Mouse (Mus musculus) forebrain, postnatal 0 days (tissue): ENCODE measurements at regions not wholly inside any gene's neighbourhood (a gene's known extent, or its start where the extent isn't known, plus 50 kb on each side); places are given as distances from the start of the nearest gene placed in this dataset.

Experiments used
- ATAC-seq: fragments of 200-750 bp; cut with Nextera tagmentation; 2 replicates; pipeline ENCODE4 v1.8.0; 2017; ENCODE audit warnings: mild to moderate bottlenecking, moderate library complexity
- DNase-seq: peaks from one replicate; pipeline ENCODE4 v3.0.0-alpha.2; 2015
- H3K27ac ChIP-seq: fragments of 300-500 bp; sonication (generic); 2 replicates; pipeline ENCODE4 v1.5.1; 2014; ENCODE audit warnings: low read depth, mild to moderate bottlenecking, antibody characterized with exemption, low read length, moderate library complexity, mixed read lengths
- H3K27me3 ChIP-seq: fragments of 300-500 bp; sonication (generic); 2 replicates; pipeline ENCODE4 v1.6.1; 2014; ENCODE audit warnings: mild to moderate bottlenecking, low read length, mixed read lengths; ENCODE audit not compliant: insufficient read depth
- H3K36me3 ChIP-seq: fragments of 300-500 bp; sonication (generic); 2 replicates; pipeline ENCODE4 v1.6.1; 2014; ENCODE audit warnings: mild to moderate bottlenecking, moderate library complexity; ENCODE audit not compliant: insufficient read depth
- H3K4me1 ChIP-seq: fragments of 300-500 bp; sonication (generic); 2 replicates; pipeline ENCODE4 v1.6.1; 2014; ENCODE audit warnings: antibody characterized with exemption; ENCODE audit not compliant: insufficient read depth
- H3K4me2 ChIP-seq: fragments of 300-500 bp; sonication (generic); 2 replicates; pipeline ENCODE4 v1.6.1; 2014; ENCODE audit warnings: low read depth, mild to moderate bottlenecking, moderate library complexity
- H3K4me3 ChIP-seq: fragments of 300-500 bp; sonication (generic); 2 replicates; pipeline ENCODE4 v1.5.1; 2014; ENCODE audit warnings: low read depth, low read length, mixed read lengths
- H3K9ac ChIP-seq: fragments of 300-500 bp; sonication (generic); 2 replicates; pipeline ENCODE4 v1.6.1; 2014; ENCODE audit warnings: mild to moderate bottlenecking
- H3K9me3 ChIP-seq: fragments of 300-500 bp; sonication (generic); 2 replicates; pipeline ENCODE4 v1.6.1; 2016; ENCODE audit warnings: low read length
- CTCF ChIP-seq: sonication (generic); IDR thresholded peaks from 2 replicates; pipeline ENCODE4 v1.5.1; 2016; ENCODE audit warnings: antibody characterized with exemption, control low read depth, low read depth
- WGBS: fragments of 180-500 bp; shearing (Covaris S2); extraction: QIAGEN DNeasy Blood & Tissue Kit; methylation state at CpG from one replicate; pipeline ENCODE4 v1.1.7; 2014; 5-methylcytosine and 5-hydroxymethylcytosine counted together

DNA sequence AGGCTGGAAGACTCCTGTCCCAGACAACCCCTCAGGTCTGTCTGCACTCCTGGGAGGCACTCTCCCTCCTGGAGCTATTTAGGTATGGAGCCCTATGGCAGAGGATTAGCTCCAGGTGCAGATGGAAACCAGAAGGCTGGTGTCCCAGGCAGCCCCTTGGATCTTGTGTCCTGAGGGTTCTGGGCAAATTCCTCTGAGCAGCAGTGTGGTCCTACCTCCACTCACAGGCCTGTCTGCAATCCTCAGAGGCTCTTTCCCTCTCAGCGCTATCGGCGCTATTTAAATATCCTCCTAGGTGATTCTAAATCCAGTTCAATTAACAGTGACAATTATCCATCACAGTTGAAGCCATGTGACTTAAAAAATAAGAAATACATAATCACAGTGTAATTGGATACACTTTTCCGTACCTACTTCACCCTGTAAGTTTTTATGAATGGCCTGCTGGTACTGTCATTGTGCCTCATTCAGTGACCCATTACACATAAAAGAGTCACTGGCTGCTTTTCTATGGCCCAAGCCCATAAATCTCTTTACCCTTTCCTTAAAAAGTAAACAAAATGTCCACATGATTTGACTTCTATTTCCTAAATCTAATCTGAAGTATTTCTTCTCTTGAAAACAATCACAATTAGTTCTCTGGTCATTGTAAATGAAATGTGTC, 413.3 kb downstream of the Phf3 start:
- H3K4me3 ChIP-seq: no peak overlapping the region
- H3K27me3 ChIP-seq: no peaks in the 10 kb centered on the region
- H3K4me1 ChIP-seq: no peaks in the 10 kb centered on the region
- H3K9me3 ChIP-seq: no peaks in the 10 kb centered on the region
- 90% methylated on average over 4 of the region's 4 CpGs for WGBS
- H3K36me3 ChIP-seq: no peaks in the 10 kb centered on the region
- DNase-seq: no peak
- no peak for ATAC-seq
- H3K27ac ChIP-seq: no peak overlapping the region
- no peak for TF ChIP-seq CTCF
- H3K4me2 ChIP-seq: no peak overlapping the region
- no peak overlapping the region for H3K9ac ChIP-seq

DNA sequence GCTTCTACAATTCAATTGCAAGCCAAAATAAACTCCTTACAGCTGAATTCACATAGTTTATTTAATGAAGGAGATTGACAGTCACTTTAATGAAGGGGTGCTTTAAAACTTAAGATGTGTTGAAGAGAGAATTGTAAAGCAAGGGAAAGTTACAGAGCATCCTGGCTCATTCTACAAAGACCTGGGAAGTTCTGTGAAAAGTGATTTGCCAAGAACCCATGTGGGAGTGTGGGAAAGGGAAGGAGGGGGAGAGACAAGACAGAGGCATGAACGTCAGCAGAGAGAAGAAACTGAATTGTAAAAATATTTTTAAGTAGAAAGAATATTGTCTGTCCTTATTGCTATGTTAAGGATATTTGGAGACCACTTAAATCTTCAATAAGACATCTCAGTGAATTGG, 435.8 kb downstream of the Phf3 start:
- Histone ChIP-seq H3K9me3 (no peaks in the 10 kb centered on the region), H3K4me1 (no peaks in the 10 kb centered on the region), H3K4me3 (no peak overlapping the region), H3K27me3 (no peaks in the 10 kb centered on the region), H3K4me2 (no peak overlapping the region), H3K36me3 (no peaks in the 10 kb centered on the region), H3K9ac (no peak overlapping the region), H3K27ac (no peak overlapping the region)
- TF ChIP-seq CTCF: no peak
- DNase-seq (no peak), ATAC-seq (no peak)
- WGBS: 44% methylated on average over 1 of the region's 1 CpGs

DNA sequence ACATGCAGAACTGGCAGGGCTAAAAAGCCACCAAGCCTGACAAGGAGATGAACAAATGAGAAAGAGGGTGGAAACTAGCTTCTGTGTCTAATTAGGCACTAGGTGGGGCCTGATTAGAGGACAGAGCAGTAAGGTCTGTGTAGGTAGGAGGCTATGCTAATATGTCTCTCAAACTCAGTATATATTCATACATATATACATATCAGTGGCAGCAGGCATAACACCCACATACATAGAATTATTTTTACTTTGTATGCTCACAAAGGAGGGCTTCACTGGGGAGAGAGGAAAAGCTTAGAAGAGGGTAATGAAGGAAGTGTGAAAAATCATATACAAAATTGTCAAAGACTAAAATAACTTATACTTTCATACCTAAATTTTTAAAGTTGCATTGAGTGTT, 457.1 kb downstream of the Phf3 start:
- no peak overlapping the region for H3K9ac ChIP-seq
- DNase-seq: no peak
- no peak for ATAC-seq

DNA sequence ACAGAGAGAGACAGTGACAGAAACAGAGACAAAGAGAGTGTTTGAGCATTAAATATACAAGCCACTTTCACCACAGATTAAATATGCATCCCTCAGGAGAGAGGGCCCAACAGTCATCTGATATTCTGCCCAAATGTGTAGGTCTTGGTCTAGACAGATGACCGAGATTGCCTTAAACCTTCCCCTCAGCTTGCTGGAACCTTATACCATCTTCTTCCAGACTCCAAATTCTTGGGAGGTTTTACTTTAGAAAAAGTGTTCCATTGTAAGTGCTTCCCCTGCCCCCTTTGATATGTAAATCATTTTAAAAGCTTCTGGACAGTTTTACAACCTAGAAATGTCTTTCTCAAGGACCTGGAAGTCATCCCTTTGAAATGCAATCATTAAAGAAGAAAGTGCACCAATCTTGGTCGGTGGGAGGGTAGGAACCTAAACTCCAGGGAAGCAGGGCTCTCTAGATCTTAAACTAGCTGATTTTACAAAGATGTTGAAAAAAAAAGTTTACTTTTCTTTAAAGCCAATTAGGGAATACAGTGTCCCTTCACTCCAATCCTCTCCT, 458.8 kb downstream of the Phf3 start:
- DNase-seq: no peak
- no peaks in the 10 kb centered on the region for H3K36me3 ChIP-seq
- no peaks in the 10 kb centered on the region for H3K9me3 ChIP-seq
- H3K4me1 ChIP-seq: no peaks in the 10 kb centered on the region
- H3K9ac ChIP-seq: no peak overlapping the region
- no peak for TF ChIP-seq CTCF
- H3K4me2 ChIP-seq: no peak overlapping the region
- WGBS: 44% methylated on average over 2 of the region's 2 CpGs
- no peaks in the 10 kb centered on the region for H3K27me3 ChIP-seq
- no peak overlapping the region for H3K27ac ChIP-seq
- H3K4me3 ChIP-seq: no peak overlapping the region
- no peak for ATAC-seq

More for the DNA sequence above, 457.1 kb downstream of the Phf3 start:
- Histone ChIP-seq H3K4me1 (no peaks in the 10 kb centered on the region), H3K27ac (no peak overlapping the region), H3K9me3 (no peaks in the 10 kb centered on the region), H3K36me3 (no peaks in the 10 kb centered on the region), H3K27me3 (no peaks in the 10 kb centered on the region), H3K4me2 (no peak overlapping the region), H3K4me3 (no peak overlapping the region)
- TF ChIP-seq CTCF: no peak
